Mouse (Mus musculus): ENCODE results near the gene Kctd17. TPM values are rescaled to one million over a fixed set of nuclear protein-coding genes. Genes with fewer than 3 reads are reported as not detected.

Gene Kctd17
- polyA plus RNA-seq, 1 experiment from 2014 or later = 41.5 TPM

- peak overlapping the region; percentile 77 for H3K27ac ChIP-seq (ENCODE audit: low read length)
- peak overlapping the region; percentile 20; the same call in 1 of the 2 replicates for H3K9ac ChIP-seq (replicated peaks; ENCODE audit: low read length)
- H3K36me3 ChIP-seq (ENCODE audit: insufficient read depth, low read length) = peaks cover 6% of the 10 kb centered on the region; the same call in 1 of the 2 replicates
- peaks cover 28% of the 10 kb centered on the region for H3K4me1 ChIP-seq (ENCODE audit: insufficient read depth, low read length)
- peak overlapping the region; percentile 82; the same call in 1 of the 2 replicates for H3K4me3 ChIP-seq (ENCODE audit: low read length)
- H3K4me2 ChIP-seq (replicated peaks; ENCODE audit: low read depth, low read length) = peak overlapping the region; percentile 83
- H3K27me3 ChIP-seq (ENCODE audit: insufficient read depth, low read length) = no peaks in the 10 kb centered on the region
- H3K9me3 ChIP-seq (ENCODE audit: low read length) = no peaks in the 10 kb centered on the region
- ATAC-seq (ENCODE audit: low FRiP score, low TSS enrichment) = no peak
- WGBS = 58% methylated on average over 13 of the region's 13 CpGs
Measured at GRCm38 (mm10) chr15:78429871-78430622, 1.7 kb downstream of the Kctd17 start.

- Histone ChIP-seq H3K4me3 (ENCODE audit: low read length) (no peak overlapping the region), H3K4me1 (ENCODE audit: insufficient read depth, low read length) (peaks cover 35% of the 10 kb centered on the region), H3K9ac (replicated peaks; ENCODE audit: low read length) (no peak overlapping the region), H3K27me3 (ENCODE audit: insufficient read depth, low read length) (no peaks in the 10 kb centered on the region), H3K36me3 (ENCODE audit: insufficient read depth, low read length) (peaks cover 9% of the 10 kb centered on the region; the same call in 1 of the 2 replicates), H3K27ac (ENCODE audit: low read length) (no peak overlapping the region; the same call in 1 of the 2 replicates), H3K4me2 (replicated peaks; ENCODE audit: low read depth, low read length) (no peak overlapping the region), H3K9me3 (ENCODE audit: low read length) (no peaks in the 10 kb centered on the region)
- 86% methylated on average over 10 of the region's 10 CpGs for WGBS
- no peak for ATAC-seq (ENCODE audit: low FRiP score, low TSS enrichment)
Measured at GRCm38 (mm10) chr15:78430874-78431273, 2.5 kb downstream of the Kctd17 start.

GRCm38 (mm10) chr15:78431541-78432121 lies 3.3 kb downstream of the Kctd17 start:
- no peak overlapping the region for H3K4me3 ChIP-seq (ENCODE audit: low read length)
- peaks cover 42% of the 10 kb centered on the region for H3K4me1 ChIP-seq (ENCODE audit: insufficient read depth, low read length)
- no peak for ATAC-seq (ENCODE audit: low FRiP score, low TSS enrichment)
- H3K27me3 ChIP-seq (ENCODE audit: insufficient read depth, low read length) = no peaks in the 10 kb centered on the region
- H3K9me3 ChIP-seq (ENCODE audit: low read length) = no peaks in the 10 kb centered on the region
- H3K9ac ChIP-seq (replicated peaks; ENCODE audit: low read length) = 0 out of 2 replicates have a peak overlapping the region, but pooled peaks have one; percentile 34
- peaks cover 11% of the 10 kb centered on the region; the same call in 1 of the 2 replicates for H3K36me3 ChIP-seq (ENCODE audit: insufficient read depth, low read length)
- H3K27ac ChIP-seq (ENCODE audit: low read length) = peak overlapping the region; percentile 43
- WGBS = 65% methylated on average over 7 of the region's 7 CpGs
- H3K4me2 ChIP-seq (replicated peaks; ENCODE audit: low read depth, low read length) = no peak overlapping the region

- Histone ChIP-seq H3K9me3 (ENCODE audit: low read length) (no peaks in the 10 kb centered on the region), H3K36me3 (ENCODE audit: insufficient read depth, low read length) (peaks cover 11% of the 10 kb centered on the region; the same call in 1 of the 2 replicates), H3K4me2 (replicated peaks; ENCODE audit: low read depth, low read length) (no peak overlapping the region), H3K27me3 (ENCODE audit: insufficient read depth, low read length) (no peaks in the 10 kb centered on the region), H3K4me3 (ENCODE audit: low read length) (no peak overlapping the region), H3K4me1 (ENCODE audit: insufficient read depth, low read length) (peaks cover 42% of the 10 kb centered on the region), H3K27ac (ENCODE audit: low read length) (no peak overlapping the region), H3K9ac (replicated peaks; ENCODE audit: low read length) (no peak overlapping the region)
- no peak for ATAC-seq (ENCODE audit: low FRiP score, low TSS enrichment)
- WGBS = 25% methylated on average over 6 of the region's 6 CpGs
Measured at GRCm38 (mm10) chr15:78434896-78435520, 6.6 kb downstream of the Kctd17 start.

- Histone ChIP-seq H3K9ac (replicated peaks; ENCODE audit: low read length) (no peak overlapping the region), H3K27me3 (ENCODE audit: insufficient read depth, low read length) (no peaks in the 10 kb centered on the region), H3K4me3 (ENCODE audit: low read length) (no peak overlapping the region), H3K4me1 (ENCODE audit: insufficient read depth, low read length) (peaks cover 37% of the 10 kb centered on the region), H3K4me2 (replicated peaks; ENCODE audit: low read depth, low read length) (no peak overlapping the region), H3K36me3 (ENCODE audit: insufficient read depth, low read length) (peaks cover 11% of the 10 kb centered on the region; the same call in 1 of the 2 replicates), H3K9me3 (ENCODE audit: low read length) (no peaks in the 10 kb centered on the region), H3K27ac (ENCODE audit: low read length) (no peak overlapping the region)
- no peak for ATAC-seq (ENCODE audit: low FRiP score, low TSS enrichment)
- WGBS = 68% methylated on average over 11 of the region's 11 CpGs
Measured at GRCm38 (mm10) chr15:78435681-78436080, 7.3 kb downstream of the Kctd17 start.

- H3K36me3 ChIP-seq (ENCODE audit: insufficient read depth, low read length) = peaks cover 8% of the 10 kb centered on the region; the same call in 1 of the 2 replicates
- H3K27me3 ChIP-seq (ENCODE audit: insufficient read depth, low read length) = no peaks in the 10 kb centered on the region
- ATAC-seq (ENCODE audit: low FRiP score, low TSS enrichment) = peak; percentile 69
- peak overlapping the region; percentile 59 for H3K9ac ChIP-seq (replicated peaks; ENCODE audit: low read length)
- peaks cover 34% of the 10 kb centered on the region for H3K4me1 ChIP-seq (ENCODE audit: insufficient read depth, low read length)
- no peaks in the 10 kb centered on the region for H3K9me3 ChIP-seq (ENCODE audit: low read length)
- WGBS = 8% methylated on average over 32 of the region's 32 CpGs
- H3K4me3 ChIP-seq (ENCODE audit: low read length) = peak overlapping the region; percentile 38
- H3K4me2 ChIP-seq (replicated peaks; ENCODE audit: low read depth, low read length) = peak overlapping the region; percentile 62
- H3K27ac ChIP-seq (ENCODE audit: low read length) = peak overlapping the region; percentile 67
Measured at GRCm38 (mm10) chr15:78436380-78437192, 8.2 kb downstream of the Kctd17 start.

- H3K36me3 ChIP-seq (ENCODE audit: insufficient read depth, low read length) = peaks cover 8% of the 10 kb centered on the region; the same call in 1 of the 2 replicates
- H3K4me2 ChIP-seq (replicated peaks; ENCODE audit: low read depth, low read length) = peak overlapping the region; percentile 62
- H3K4me3 ChIP-seq (ENCODE audit: low read length) = peak overlapping the region; percentile 38
- no peaks in the 10 kb centered on the region for H3K9me3 ChIP-seq (ENCODE audit: low read length)
- 15% methylated on average over 23 of the region's 23 CpGs for WGBS
- H3K27ac ChIP-seq (ENCODE audit: low read length) = peak overlapping the region; percentile 67
- no peaks in the 10 kb centered on the region for H3K27me3 ChIP-seq (ENCODE audit: insufficient read depth, low read length)
- H3K4me1 ChIP-seq (ENCODE audit: insufficient read depth, low read length) = peaks cover 31% of the 10 kb centered on the region
- H3K9ac ChIP-seq (replicated peaks; ENCODE audit: low read length) = peak overlapping the region; percentile 59
- peak; percentile 22 for ATAC-seq (ENCODE audit: low FRiP score, low TSS enrichment)
Measured at GRCm38 (mm10) chr15:78437237-78438017, 9.1 kb downstream of the Kctd17 start.

- H3K4me1 ChIP-seq (ENCODE audit: insufficient read depth, low read length) = peaks cover 31% of the 10 kb centered on the region
- no peak for ATAC-seq (ENCODE audit: low FRiP score, low TSS enrichment)
- H3K4me3 ChIP-seq (ENCODE audit: low read length) = no peak overlapping the region
- peak overlapping the region; percentile 67; the same call in 1 of the 2 replicates for H3K27ac ChIP-seq (ENCODE audit: low read length)
- H3K9ac ChIP-seq (replicated peaks; ENCODE audit: low read length) = no peak overlapping the region
- 47% methylated on average over 4 of the region's 4 CpGs for WGBS
- H3K9me3 ChIP-seq (ENCODE audit: low read length) = no peaks in the 10 kb centered on the region
- peaks cover 8% of the 10 kb centered on the region; the same call in 1 of the 2 replicates for H3K36me3 ChIP-seq (ENCODE audit: insufficient read depth, low read length)
- no peaks in the 10 kb centered on the region for H3K27me3 ChIP-seq (ENCODE audit: insufficient read depth, low read length)
- no peak overlapping the region for H3K4me2 ChIP-seq (replicated peaks; ENCODE audit: low read depth, low read length)
Measured at GRCm38 (mm10) chr15:78438018-78438394, 9.6 kb downstream of the Kctd17 start.

All from kidney, embryonic 16.5 days (tissue).